Mouse (Mus musculus) thymus, postnatal 4 days (tissue): Measurements from ENCODE around the gene Hist1h4i.

ENCODE experiments used
- DNase-seq: peaks from one replicate; pipeline ENCODE4 v3.0.0; 2021

Hist1h4i gene

GRCm38 (mm10) chr13:22007872-22008271 lies 33.3 kb downstream of the Hist1h4i start:
- DNase-seq, result no peak

DNA sequence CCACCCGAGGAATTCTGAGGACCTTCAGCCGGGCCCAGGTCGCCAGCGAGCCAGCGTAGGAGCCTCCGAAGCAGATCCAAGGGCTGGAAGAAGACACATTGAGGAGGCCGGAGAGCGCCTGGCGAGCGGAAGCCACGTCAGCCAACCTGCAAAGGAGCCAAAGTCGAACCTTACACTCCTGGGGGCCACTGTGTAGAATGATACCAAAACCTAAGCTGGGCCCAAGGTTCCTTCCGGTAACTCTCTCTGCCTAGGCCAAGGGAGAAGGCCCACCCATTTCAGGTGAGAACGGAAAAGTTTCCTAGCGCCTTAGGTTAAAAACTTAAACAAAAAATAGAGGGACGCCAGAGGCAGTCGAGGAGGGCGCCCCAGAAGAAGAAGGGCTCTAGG lies 34.0 kb downstream of the Hist1h4i start:
- no peak for DNase-seq

DNA sequence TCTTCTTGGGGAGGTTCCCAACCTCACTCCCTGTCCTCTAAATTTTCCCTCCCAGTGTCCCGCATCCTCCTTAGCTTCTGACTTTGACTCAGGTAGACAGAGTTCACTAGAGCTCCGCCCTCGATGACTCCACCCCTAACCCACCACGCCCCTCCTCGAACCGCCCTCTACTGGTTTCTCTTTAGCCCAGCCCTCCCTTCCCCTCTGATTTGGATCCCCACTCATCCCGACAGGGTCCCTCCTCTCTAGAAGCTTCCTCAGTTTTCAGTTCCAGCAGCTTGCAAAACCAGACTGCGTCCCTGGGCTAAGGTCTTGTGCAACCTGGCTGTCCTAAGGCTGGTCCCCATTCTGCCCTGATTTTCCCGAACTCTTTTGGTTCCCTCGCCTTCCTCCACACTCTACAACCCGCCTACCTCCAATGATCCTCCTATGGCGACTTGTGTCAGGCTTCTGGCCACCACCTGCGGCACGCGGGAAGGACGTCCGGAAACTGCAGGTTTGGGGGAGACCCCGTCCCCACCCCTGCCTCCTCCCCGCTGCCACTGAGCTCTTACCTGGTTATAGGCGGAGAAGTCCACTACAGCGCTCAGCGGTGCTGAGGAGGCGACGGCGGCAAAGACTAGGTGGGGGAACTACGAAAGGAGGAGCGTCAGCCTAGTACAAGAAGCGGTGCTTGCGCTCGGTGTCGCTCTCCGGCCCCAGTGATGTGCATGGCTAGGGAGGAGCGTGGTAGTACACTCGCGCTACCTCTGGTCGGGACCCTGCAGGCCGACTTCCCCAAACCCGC lies 34.6 kb downstream of the Hist1h4i start:
- DNase-seq, result peak; percentile 80

GRCm38 (mm10) chr13:22005605-22006333 lies 35.4 kb downstream of the Hist1h4i start:
- DNase-seq, result peak; percentile 69

- DNase-seq, result peak; percentile 44
Measured at GRCm38 (mm10) chr13:22001823-22002222, 39.3 kb downstream of the Hist1h4i start.

DNA sequence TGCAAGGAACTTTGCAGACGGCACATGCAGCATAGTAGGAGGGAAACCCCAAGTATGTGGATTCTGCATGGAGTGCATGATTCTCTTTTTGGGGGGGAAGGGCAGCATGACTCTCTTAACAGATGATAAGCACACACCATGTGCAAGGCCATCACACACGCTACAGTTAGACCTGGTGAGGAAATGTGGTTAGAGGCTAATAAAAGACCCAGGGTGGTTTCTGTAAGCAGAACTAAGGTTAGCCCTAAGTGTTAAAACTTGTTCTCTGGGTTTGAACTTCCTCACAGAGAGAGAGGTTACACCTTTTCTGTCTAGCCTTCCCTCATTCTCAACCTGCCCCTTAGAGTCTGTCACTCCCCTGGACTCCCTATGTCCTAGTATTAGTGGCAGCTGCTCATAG lies 39.8 kb downstream of the Hist1h4i start:
- DNase-seq, result no peak

DNA sequence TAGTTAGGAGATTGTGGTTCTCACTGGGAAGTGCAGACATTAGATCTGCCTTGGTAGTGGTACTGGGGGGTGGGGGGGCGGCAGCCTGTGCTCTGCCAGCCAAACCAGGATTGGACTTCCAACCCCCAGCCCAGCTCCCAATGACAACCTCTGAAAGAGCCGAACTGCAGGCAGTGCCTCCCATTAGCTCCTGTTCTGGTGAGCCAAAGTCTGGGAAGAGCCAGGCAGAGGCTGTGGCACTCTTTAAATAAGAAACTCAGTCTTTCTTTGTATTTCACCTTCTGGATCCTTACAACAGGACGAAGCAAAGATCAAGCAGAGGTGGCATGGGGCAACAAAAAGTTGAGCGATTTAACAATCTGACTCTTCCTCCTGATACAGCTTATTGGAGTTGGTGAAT lies 42.0 kb downstream of the Hist1h4i start:
- DNase-seq, result no peak

- no peak for DNase-seq
Measured at GRCm38 (mm10) chr13:21998412-21998811, 42.8 kb downstream of the Hist1h4i start.

DNA sequence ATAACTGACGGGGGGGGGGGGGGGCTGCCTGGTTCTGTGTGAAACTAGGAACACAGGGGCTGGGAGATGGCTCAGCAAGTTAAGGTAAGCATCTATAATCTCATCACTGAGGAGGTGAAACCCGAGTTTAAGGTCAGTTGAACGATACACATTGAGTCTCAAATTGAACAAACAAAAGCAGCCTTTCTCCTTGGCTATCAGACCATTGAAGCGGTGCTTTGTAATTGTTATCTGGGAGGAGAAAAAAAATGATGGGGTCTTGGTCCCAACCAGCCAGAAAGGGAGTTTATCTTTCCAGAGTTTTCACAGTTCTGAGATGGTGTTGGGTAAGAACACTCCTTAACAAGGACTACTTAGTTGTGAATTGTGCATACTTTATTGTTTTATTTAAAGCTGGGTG lies 43.3 kb downstream of the Hist1h4i start:
- no peak for DNase-seq

- no peak for DNase-seq
Measured at GRCm38 (mm10) chr13:21997201-21997820, 43.9 kb downstream of the Hist1h4i start.

DNA sequence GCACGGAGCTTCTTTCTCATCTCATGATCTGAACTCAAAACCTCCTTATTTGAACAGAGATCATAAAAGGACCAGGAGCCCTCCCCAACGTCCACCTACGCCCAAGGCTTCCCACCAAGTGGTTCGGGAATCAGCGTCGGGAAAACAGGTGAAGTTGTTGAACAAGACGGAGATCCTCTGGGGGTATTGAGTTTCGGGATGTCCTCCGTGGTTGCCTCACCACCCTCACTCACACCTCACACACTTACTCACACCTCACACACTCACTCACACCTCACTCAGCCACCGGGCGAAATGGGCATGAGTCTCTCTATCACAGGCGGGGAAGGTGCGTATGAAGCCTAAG lies 44.3 kb downstream of the Hist1h4i start:
- DNase-seq, result no peak

DNA sequence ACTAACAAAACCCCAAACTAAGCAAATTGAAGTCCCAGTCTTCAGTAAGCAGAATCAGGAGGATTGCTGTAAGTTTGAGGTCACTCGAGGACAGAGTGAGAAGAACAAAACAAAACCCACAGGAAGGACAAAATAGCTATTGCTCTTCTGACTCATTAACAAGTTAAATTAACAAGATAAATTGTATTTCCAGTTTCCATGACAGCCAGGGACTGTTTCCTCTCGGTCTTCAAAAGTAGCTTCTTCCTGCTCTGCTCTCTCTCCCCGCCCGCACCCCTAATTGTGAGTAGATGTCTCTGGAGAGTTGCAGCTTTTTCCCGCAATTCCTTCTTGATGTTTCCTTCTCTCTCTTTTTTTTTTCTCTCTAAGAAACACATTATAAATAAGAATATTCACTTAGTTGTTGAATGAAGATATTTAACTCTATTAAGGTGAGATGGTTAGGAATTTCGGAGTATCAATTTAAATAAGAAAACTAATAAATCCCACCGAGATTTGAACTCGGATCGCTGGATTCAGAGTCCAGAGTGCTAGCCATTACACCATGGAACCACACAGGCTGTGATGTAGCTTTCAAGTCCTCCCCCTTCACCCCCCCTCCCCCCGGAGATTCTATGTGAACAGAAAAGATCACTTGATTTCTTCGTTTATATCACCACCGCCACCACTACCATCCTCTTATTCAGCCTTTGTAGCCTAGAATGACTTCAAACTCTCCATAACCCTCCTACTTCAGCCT lies 44.9 kb downstream of the Hist1h4i start:
- no peak for DNase-seq

- DNase-seq, result peak; percentile 64
Measured at GRCm38 (mm10) chr13:21995331-21995914, 45.7 kb downstream of the Hist1h4i start.

- no peak for DNase-seq
Measured at GRCm38 (mm10) chr13:21994896-21995295, 46.3 kb downstream of the Hist1h4i start.

GRCm38 (mm10) chr13:21993957-21994738 lies 47.0 kb downstream of the Hist1h4i start:
- DNase-seq, result peak; percentile 72

GRCm38 (mm10) chr13:21992550-21992949 lies 48.6 kb downstream of the Hist1h4i start:
- DNase-seq, result no peak
